ENCODE assay signal across 20 mouse cellular contexts in the genomic region with DNA sequence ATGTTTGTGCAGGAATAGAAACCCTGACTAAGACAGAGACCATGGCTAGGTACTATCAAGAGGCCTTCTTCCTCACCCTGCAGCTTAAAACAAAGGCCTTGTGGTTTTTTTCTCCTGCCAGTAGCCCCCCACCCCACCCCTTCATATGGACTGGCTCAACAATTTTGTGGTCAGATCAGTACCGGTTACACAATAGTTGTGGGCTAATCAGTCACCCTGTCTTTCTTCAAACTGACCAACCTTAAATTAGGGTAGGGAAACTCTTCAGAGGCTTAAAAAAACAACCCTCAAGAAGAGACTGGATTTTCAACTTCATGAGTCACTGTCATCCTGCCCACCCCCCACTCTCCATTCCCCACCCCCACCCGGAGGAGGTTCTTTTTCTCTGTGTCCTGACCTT. TPM values are rescaled to one million over a fixed set of nuclear protein-coding genes. Genes with fewer than 3 reads are reported as not detected.
DNase-seq lines count a peak whose midpoint lies in the region; ATAC-seq lines count a peak whose summit lies in the region.
"Had no signal": no experiment of that assay in that cellular context is flagged by ENCODE, and none has a peak within 500 bp of the region (broad histone marks: within the 10 kb centered on the region; RNA-seq: fewer than 3 reads in every experiment).

No protein-coding gene starts in this region.

- intact Hi-C loops in left cerebral cortex, postnatal 4 days (cut with DNase I), result no loop called here

- ATAC-seq in granulocyte monocyte progenitor cell, adult 5-6 weeks (replicated peaks; ENCODE audit: poor library complexity, severe bottlenecking), result peak; percentile 81
- no peak for ATAC-seq in frontal cortex, adult (ENCODE audit: low TSS enrichment)
- ATAC-seq: activated CD4-positive, CD25-positive, alpha-beta regulatory T cell, adult 4 months; forebrain, embryonic 14.5 days; inflammation-experienced regulatory T-cells, adult 6 months had no signal

- DNase-seq in 3134 (ENCODE audit: extremely low read depth, insufficient read length, low spot score) (peak; percentile 35), 416B (ENCODE audit: low read depth) (peak; percentile 93), NIH3T3 (ENCODE audit: low read depth) (peak; percentile 40)
- DNase-seq in right cerebral cortex, postnatal 14 days, result no peak
- no peak for DNase-seq in left cerebral cortex, postnatal 4 days
- DNase-seq in kidney, adult 9 months, result no peak
- DNase-seq: adrenal gland, adult 2 months; adrenal gland, postnatal 25 days; cerebellum, adult 18-20 months; cerebellum, adult 9-11 months; cerebellum, postnatal 36 days; gastrocnemius, postnatal 10 days; heart, adult 2 months; heart, postnatal 14 days; kidney, adult 11 months had no signal

RNA-seq across cellular contexts. Expression of a gene that starts 58.6 kb away (rescaled TPM):
- total RNA-seq in granulocyte monocyte progenitor cell, adult 5-6 weeks (2014; fragmentation: Nextera tagmentation), result 0.30 and 1.2 TPM in 2 replicates
- total RNA-seq in granulocyte monocyte progenitor cell, adult 5-6 weeks (2017), result 0.56 and 0.67 TPM in 2 replicates
- total RNA-seq in left cerebral cortex, postnatal 4 days (2021), result 10 to 100 TPM; 15.7 to 16.1 TPM

Comparison
In these comparisons a context has a peak if more than half of its experiments do, and no peak if none do; other contexts are left out.
1. DNase-seq: peak in 3134 (single experiment), 416B (single experiment) and NIH3T3 (single experiment); none in right cerebral cortex, postnatal 14 days (single experiment), left cerebral cortex, postnatal 4 days (single experiment) and kidney, adult 9 months (single experiment).
2. RNA of a gene that starts 58.6 kb away (total RNA-seq): 15.7 to 16.1 TPM in left cerebral cortex, postnatal 4 days; 0.30 to 1.2 TPM in granulocyte monocyte progenitor cell, adult 5-6 weeks; every median in the first group is over 4 times any median in the second.